Mouse (Mus musculus) right cerebral cortex, postnatal 25 days (tissue): ENCODE results near the gene Pitpnc1.

Experiments used
- DNase-seq: peaks from one replicate; pipeline ENCODE4 v3.0.0; 2022

The Pitpnc1 gene

GRCm38 (mm10) chr11:107358695-107359094 is 111.8 kb downstream of the Pitpnc1 start:
- DNase-seq, result no peak

GRCm38 (mm10) chr11:107356224-107356623 is 114.3 kb downstream of the Pitpnc1 start:
- no peak for DNase-seq

GRCm38 (mm10) chr11:107355526-107355925 is 115.0 kb downstream of the Pitpnc1 start:
- no peak for DNase-seq

GRCm38 (mm10) chr11:107354499-107355143 is 115.9 kb downstream of the Pitpnc1 start:
- DNase-seq, result no peak

- no peak for DNase-seq
These were observed 117.9 kb downstream of the Pitpnc1 start for GRCm38 (mm10) chr11:107352596-107352995.

GRCm38 (mm10) chr11:107349756-107350155 is 120.7 kb downstream of the Pitpnc1 start:
- no peak for DNase-seq

GRCm38 (mm10) chr11:107343031-107343430 is 127.5 kb downstream of the Pitpnc1 start:
- DNase-seq, result no peak

- DNase-seq, result no peak
These were observed 128.1 kb downstream of the Pitpnc1 start for GRCm38 (mm10) chr11:107342432-107342831.

GRCm38 (mm10) chr11:107341293-107341692 is 129.2 kb downstream of the Pitpnc1 start:
- DNase-seq, result no peak

- no peak for DNase-seq
These were observed 129.7 kb downstream of the Pitpnc1 start for GRCm38 (mm10) chr11:107340793-107341192.

- DNase-seq, result no peak
These were observed 131.2 kb downstream of the Pitpnc1 start for GRCm38 (mm10) chr11:107339224-107339805.

GRCm38 (mm10) chr11:107337391-107338148 is 132.9 kb downstream of the Pitpnc1 start:
- DNase-seq, result no peak

- no peak for DNase-seq
These were observed 134.7 kb downstream of the Pitpnc1 start for GRCm38 (mm10) chr11:107335756-107336155.

GRCm38 (mm10) chr11:107334849-107335484 is 135.5 kb downstream of the Pitpnc1 start:
- DNase-seq, result no peak

GRCm38 (mm10) chr11:107332905-107333304 is 137.6 kb downstream of the Pitpnc1 start:
- no peak for DNase-seq

- no peak for DNase-seq
These were observed 138.2 kb downstream of the Pitpnc1 start for GRCm38 (mm10) chr11:107332332-107332731.

- DNase-seq, result no peak
These were observed 139.1 kb downstream of the Pitpnc1 start for GRCm38 (mm10) chr11:107331425-107331824.

GRCm38 (mm10) chr11:107327326-107327725 is 143.2 kb downstream of the Pitpnc1 start:
- DNase-seq, result no peak

- DNase-seq, result no peak
These were observed 144.5 kb downstream of the Pitpnc1 start for GRCm38 (mm10) chr11:107325739-107326725.

GRCm38 (mm10) chr11:107325226-107325625 is 145.3 kb downstream of the Pitpnc1 start:
- no peak for DNase-seq

- DNase-seq, result no peak
These were observed 147.3 kb downstream of the Pitpnc1 start for GRCm38 (mm10) chr11:107323173-107323572.

- no peak for DNase-seq
These were observed 148.3 kb downstream of the Pitpnc1 start for GRCm38 (mm10) chr11:107322226-107322625.
